Mouse (Mus musculus) heart, adult 2 months (tissue): ENCODE data around the gene Chkb. TPM values are rescaled to one million over a fixed set of nuclear protein-coding genes. Genes with fewer than 3 reads are reported as not detected.
A peak's percentile ranks its signal among the peaks of the same experiment; 100 is the strongest.

ENCODE experiments used
- DNase-seq, 2 experiments: peaks; one replicate each; pipeline ENCODE4 v3.0.0; 2021
- H3K27ac ChIP-seq: fragments of 200-600 bp; 2 replicates; pipeline ENCODE4 v1.8.1; 2022
- H3K27me3 ChIP-seq: fragments of 200-500 bp; 2 replicates; pipeline ENCODE4 v1.6.1; 2012; ENCODE audit warnings: mild to moderate bottlenecking, low read length, inconsistent platforms, mixed read lengths; ENCODE audit not compliant: control insufficient read depth, insufficient read depth
- H3K36me3 ChIP-seq: fragments of 200-500 bp; 2 replicates; pipeline ENCODE4 v1.6.1; 2012; ENCODE audit warnings: low read length, inconsistent platforms; ENCODE audit not compliant: control insufficient read depth, insufficient read depth
- H3K4me1 ChIP-seq: fragments of 200-500 bp; 2 replicates; pipeline ENCODE4 v1.6.1; 2011; ENCODE audit warnings: low read length; ENCODE audit not compliant: control insufficient read depth, insufficient read depth
- H3K4me3 ChIP-seq: fragments of 200-600 bp; 2 replicates; pipeline ENCODE4 v1.8.1; 2022
- H3K79me2 ChIP-seq: fragments of 200-500 bp; replicated peaks from 2 replicates; pipeline ENCODE4 v1.6.1; 2012; ENCODE audit warnings: mild to moderate bottlenecking, inconsistent platforms, low read length, moderate library complexity, mixed read lengths; ENCODE audit not compliant: control insufficient read depth, insufficient read depth
- H3K9ac ChIP-seq: fragments of 200-500 bp; 2 replicates; pipeline ENCODE4 v1.6.1; 2012; ENCODE audit warnings: low read depth, mild to moderate bottlenecking, control low read depth, inconsistent platforms, low read length, mixed read lengths
- CTCF ChIP-seq: fragments of 200-600 bp; IDR thresholded peaks from 2 replicates; pipeline ENCODE4 v1.8.1; 2022; ENCODE audit warnings: antibody characterized with exemption, mild to moderate bottlenecking, moderate library complexity
- EP300 ChIP-seq: fragments of 200-500 bp; IDR thresholded peaks from 2 replicates; pipeline ENCODE4 v1.6.1; 2011; ENCODE audit warnings: low read depth, low read length, control low read depth; ENCODE audit not compliant: insufficient read depth
- POLR2A ChIP-seq: fragments of 200-500 bp; IDR thresholded peaks from 2 replicates; pipeline ENCODE4 v1.6.1; 2011; ENCODE audit warnings: mild to moderate bottlenecking, low read depth, low read length, control low read depth; ENCODE audit not compliant: insufficient read depth
- WGBS: fragments of 180-500 bp; shearing (Covaris S2); methylation state at CpG from one replicate; pipeline ENCODE4 v1.1.7; 2018; 5-methylcytosine and 5-hydroxymethylcytosine counted together
- intact Hi-C: fragments of 180-260 bp; cut with DNase I; formaldehyde crosslinking; loops from one replicate; pipeline ENCODE4 v1.15.1; 2025
- polyA plus RNA-seq: library from polyadenylated mRNA; depleted of rRNA; stranded (reverse); fragments of >200 nt; gene quantifications from 2 replicates; pipeline ENCODE4 v1.2.3, GENCODE M21; 2012
- total RNA-seq, 2 experiments: library from RNA; stranded (reverse); gene quantifications; 2 replicates each; pipeline ENCODE4 v1.2.3; 2021

Gene Chkb
- total and polyA plus RNA-seq, 3 experiments: 46.8 to 81.3 (median 48.2) TPM

- intact Hi-C loops: no loop called here
- WGBS: 55% methylated on average over 10 of the region's 10 CpGs
- Histone ChIP-seq H3K9ac (no peak overlapping the region), H3K27ac (no peak overlapping the region), H3K79me2 (no peaks in the 10 kb centered on the region), H3K4me3 (no peak overlapping the region), H3K4me1 (no peaks in the 10 kb centered on the region), H3K27me3 (peaks cover 1% of the 10 kb centered on the region; the same call in 1 of the 2 replicates), H3K36me3 (no peaks in the 10 kb centered on the region)
- no peak for DNase-seq
- TF ChIP-seq CTCF: no peak
- no peak for TF ChIP-seq POLR2A
- no peak for TF ChIP-seq EP300
Measured at GRCm38 (mm10) chr15:89460298-89460697, 30.6 kb upstream of the Chkb start.

GRCm38 (mm10) chr15:89459821-89460220 lies 30.1 kb upstream of the Chkb start:
- TF ChIP-seq CTCF: no peak
- TF ChIP-seq POLR2A: no peak
- no peak for TF ChIP-seq EP300
- intact Hi-C loops: no loop called here
- 60% methylated on average over 7 of the region's 7 CpGs for WGBS
- Histone ChIP-seq H3K36me3 (no peaks in the 10 kb centered on the region), H3K27ac (no peak overlapping the region), H3K9ac (no peak overlapping the region), H3K27me3 (peaks cover 1% of the 10 kb centered on the region; the same call in 1 of the 2 replicates), H3K4me1 (no peaks in the 10 kb centered on the region), H3K79me2 (no peaks in the 10 kb centered on the region), H3K4me3 (no peak overlapping the region)
- no peak for DNase-seq

DNA sequence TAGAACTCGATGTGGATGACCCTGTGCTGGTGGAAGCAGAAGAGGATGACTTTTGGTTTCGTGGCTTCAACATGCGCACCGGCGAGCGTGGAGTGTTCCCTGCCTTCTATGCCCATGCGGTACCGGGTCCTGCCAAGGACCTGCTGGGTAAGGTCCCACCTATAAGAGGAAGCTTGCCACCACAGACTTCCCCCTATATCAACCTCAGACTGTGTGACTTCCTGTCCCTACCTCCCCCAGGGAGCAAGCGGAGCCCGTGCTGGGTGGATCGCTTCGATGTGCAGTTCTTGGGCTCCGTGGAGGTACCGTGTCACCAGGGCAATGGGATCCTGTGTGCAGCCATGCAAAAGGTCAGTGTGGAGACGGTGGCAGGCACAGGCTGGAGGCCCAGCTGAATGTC lies 29.2 kb upstream of the Chkb start:
- no peak overlapping the region for H3K27ac ChIP-seq
- no peak overlapping the region for H3K9ac ChIP-seq
- H3K4me1 ChIP-seq: no peaks in the 10 kb centered on the region
- WGBS: 74% methylated on average over 15 of the region's 15 CpGs
- no peaks in the 10 kb centered on the region for H3K36me3 ChIP-seq
- intact Hi-C loops: no loop called here
- peaks cover 4% of the 10 kb centered on the region; the same call in 1 of the 2 replicates for H3K27me3 ChIP-seq
- no peaks in the 10 kb centered on the region for H3K79me2 ChIP-seq
- no peak overlapping the region for H3K4me3 ChIP-seq
- no peak for DNase-seq
- TF ChIP-seq CTCF (no peak), POLR2A (no peak), EP300 (no peak)

DNA sequence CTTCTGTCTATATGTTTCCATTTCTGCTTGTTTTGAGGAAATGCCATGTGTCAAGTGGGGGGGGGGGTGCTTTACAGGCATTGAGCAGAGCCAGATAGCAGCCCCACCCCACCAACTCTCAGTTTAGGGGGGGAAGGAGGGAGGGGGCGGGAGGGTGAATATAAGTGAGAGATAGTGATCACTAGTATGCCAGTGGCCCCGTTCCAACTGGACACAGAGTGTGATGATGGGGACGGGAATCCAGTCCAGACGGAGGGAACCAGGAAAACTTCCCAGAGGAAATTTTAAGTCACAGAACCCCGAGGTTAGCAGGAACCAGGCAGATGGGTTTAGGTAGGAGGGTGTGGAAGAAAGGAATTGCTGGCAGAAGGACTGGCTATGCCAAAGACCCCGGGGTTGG lies 25.9 kb upstream of the Chkb start:
- Histone ChIP-seq H3K4me3 (no peak overlapping the region), H3K27ac (no peak overlapping the region), H3K9ac (no peak overlapping the region), H3K36me3 (no peaks in the 10 kb centered on the region), H3K4me1 (no peaks in the 10 kb centered on the region), H3K27me3 (peaks cover 6% of the 10 kb centered on the region; the same call in 1 of the 2 replicates), H3K79me2 (no peaks in the 10 kb centered on the region)
- no peak for TF ChIP-seq POLR2A
- TF ChIP-seq CTCF: no peak
- no peak for TF ChIP-seq EP300
- 45% methylated on average over 6 of the region's 6 CpGs for WGBS
- DNase-seq: no peak
- intact Hi-C loops: no loop called here

DNA sequence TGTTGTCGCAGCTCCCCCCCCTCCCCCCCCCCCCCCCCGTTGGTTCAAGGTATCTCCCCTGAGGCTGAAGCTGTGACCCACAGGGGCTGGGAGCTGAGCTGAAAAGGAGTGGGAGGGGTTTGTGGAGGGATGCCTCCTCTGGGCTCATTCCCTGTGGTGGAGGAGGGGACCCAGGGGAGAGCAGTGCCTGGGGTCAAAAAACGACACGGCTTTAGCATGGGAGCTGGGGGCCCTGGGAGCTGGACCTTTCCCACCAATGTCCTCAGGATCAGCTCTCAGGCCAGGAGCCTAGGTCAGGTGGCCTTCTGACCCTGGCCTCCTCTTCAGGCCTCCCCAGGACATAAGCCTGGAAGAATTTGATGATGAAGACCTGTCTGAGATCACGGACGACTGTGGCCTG lies 25.1 kb upstream of the Chkb start:
- Histone ChIP-seq H3K79me2 (no peaks in the 10 kb centered on the region), H3K36me3 (no peaks in the 10 kb centered on the region), H3K4me3 (no peak overlapping the region), H3K27me3 (peaks cover 6% of the 10 kb centered on the region; the same call in 1 of the 2 replicates), H3K9ac (no peak overlapping the region), H3K4me1 (no peaks in the 10 kb centered on the region), H3K27ac (no peak overlapping the region)
- TF ChIP-seq POLR2A: no peak
- TF ChIP-seq CTCF: no peak
- TF ChIP-seq EP300: no peak
- WGBS: 23% methylated on average over 5 of the region's 6 CpGs
- DNase-seq: no peak
- intact Hi-C loops: no loop called here

DNA sequence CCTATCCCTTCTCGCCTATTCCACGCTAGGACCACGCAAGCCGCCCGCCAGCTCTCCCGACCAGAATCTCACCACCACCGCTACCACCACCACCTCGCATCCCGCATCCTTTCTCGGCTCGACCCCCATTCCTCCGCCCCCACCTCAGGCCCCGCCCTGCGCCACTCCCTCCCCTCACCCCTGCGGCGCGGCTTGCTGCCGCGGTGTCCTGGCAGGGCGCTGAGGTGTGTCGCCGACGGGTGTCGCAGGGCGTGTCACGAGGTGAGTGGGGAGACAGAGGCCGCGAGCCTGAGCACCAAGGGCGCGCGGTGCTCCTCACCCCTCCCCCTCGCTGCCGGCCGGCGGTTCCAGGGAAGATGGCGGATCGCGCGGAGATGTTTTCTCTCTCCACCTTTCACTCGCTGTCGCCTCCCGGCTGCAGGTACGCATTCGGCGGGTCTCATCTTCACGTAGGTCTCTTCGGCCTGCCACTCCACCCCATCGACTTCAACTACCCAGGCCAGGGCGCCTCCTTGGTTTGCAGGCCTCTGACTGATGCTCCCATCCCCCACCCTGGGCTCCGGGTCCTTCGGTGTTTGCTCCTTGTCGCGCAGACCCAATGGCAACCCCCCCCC lies 24.3 kb upstream of the Chkb start, which contains the start of gene Mapk8ip2:
TSS of gene Mapk8ip2 (plus strand) at position 49 of the 614 bp plus-strand sequence.
- intact Hi-C loops: no loop called here
- TF ChIP-seq EP300 (no peak), POLR2A (no peak), CTCF (no peak)
- 1% methylated on average over 53 of the region's 53 CpGs for WGBS
- no peak within 1 kb of the TSS for H3K9ac ChIP-seq
- H3K27ac ChIP-seq: no peak within 1 kb of the TSS
- DNase-seq: no peak
- H3K36me3 ChIP-seq: no peaks in the 10 kb centered on the region
- H3K4me3 ChIP-seq: peak within 1 kb of the TSS; percentile 14; the same call in 1 of the 2 replicates
- no peaks in the 10 kb centered on the region for H3K4me1 ChIP-seq
- H3K79me2 ChIP-seq: no peaks in the 10 kb centered on the region
- H3K27me3 ChIP-seq: peaks cover 6% of the 10 kb centered on the region; the same call in 1 of the 2 replicates
